Mouse (Mus musculus): ENCODE data around the gene Shisal1.

Gene Shisal1

GRCm38 (mm10) chr15:84427624-84428023 lies 19.3 kb downstream of the Shisal1 start:
- intact Hi-C loops (cut with DNase I): no loop called here

- intact Hi-C loops (cut with DNase I): no loop called here
These were observed 21.2 kb downstream of the Shisal1 start for GRCm38 (mm10) chr15:84425733-84426132.

- intact Hi-C loops (cut with DNase I): no loop called here
These were observed 23.1 kb downstream of the Shisal1 start for GRCm38 (mm10) chr15:84423781-84424180.

- intact Hi-C loops (cut with DNase I): no loop called here
These were observed 28.7 kb downstream of the Shisal1 start for GRCm38 (mm10) chr15:84418266-84418610.

- intact Hi-C loops (cut with DNase I): no loop called here
These were observed 29.2 kb downstream of the Shisal1 start for GRCm38 (mm10) chr15:84417592-84418265.

GRCm38 (mm10) chr15:84417017-84417416 lies 29.9 kb downstream of the Shisal1 start:
- intact Hi-C loops (cut with DNase I): no loop called here

GRCm38 (mm10) chr15:84414040-84414848 lies 32.7 kb downstream of the Shisal1 start:
- intact Hi-C loops (cut with DNase I): no loop called here

- intact Hi-C loops (cut with DNase I): no loop called here
These were observed 34.5 kb downstream of the Shisal1 start for GRCm38 (mm10) chr15:84412409-84412808.

GRCm38 (mm10) chr15:84410052-84410451 lies 36.8 kb downstream of the Shisal1 start:
- intact Hi-C loops (cut with DNase I): no loop called here

GRCm38 (mm10) chr15:84408576-84408975 lies 38.3 kb downstream of the Shisal1 start:
- intact Hi-C loops (cut with DNase I): no loop called here

- intact Hi-C loops (cut with DNase I): no loop called here
These were observed 41.1 kb downstream of the Shisal1 start for GRCm38 (mm10) chr15:84405759-84406158.

- intact Hi-C loops (cut with DNase I): no loop called here
These were observed 43.3 kb downstream of the Shisal1 start for GRCm38 (mm10) chr15:84403454-84404113.

- intact Hi-C loops (cut with DNase I): no loop called here
These were observed 48.3 kb downstream of the Shisal1 start for GRCm38 (mm10) chr15:84398617-84399016.

- intact Hi-C loops (cut with DNase I): no loop called here
These were observed 49.2 kb downstream of the Shisal1 start for GRCm38 (mm10) chr15:84397663-84398169.

- intact Hi-C loops (cut with DNase I): no loop called here
These were observed 51.4 kb downstream of the Shisal1 start for GRCm38 (mm10) chr15:84395341-84396067.

- intact Hi-C loops (cut with DNase I): no loop called here
These were observed 53.6 kb downstream of the Shisal1 start for GRCm38 (mm10) chr15:84393341-84393740.

GRCm38 (mm10) chr15:84392840-84393239 lies 54.1 kb downstream of the Shisal1 start:
- intact Hi-C loops (cut with DNase I): no loop called here

GRCm38 (mm10) chr15:84392131-84392530 lies 54.8 kb downstream of the Shisal1 start:
- intact Hi-C loops (cut with DNase I): no loop called here

GRCm38 (mm10) chr15:84388698-84389131 lies 58.2 kb downstream of the Shisal1 start:
- intact Hi-C loops (cut with DNase I): no loop called here

- intact Hi-C loops (cut with DNase I): no loop called here
These were observed 60.8 kb downstream of the Shisal1 start for GRCm38 (mm10) chr15:84385995-84386565.

GRCm38 (mm10) chr15:84384066-84384465 lies 62.8 kb downstream of the Shisal1 start:
- intact Hi-C loops (cut with DNase I): no loop called here

Measured in adrenal gland (tissue).